Mouse (Mus musculus) hindbrain, postnatal 0 days (tissue): ENCODE results near the gene Ptges3. TPM values are rescaled to one million over a fixed set of nuclear protein-coding genes. Genes with fewer than 3 reads are reported as not detected.
"Not testable (repeated sequence)": the region's sequence is repeated elsewhere in the genome, so short reads cannot be mapped to it uniquely, and the experiment has no call there.

Source experiments
- ATAC-seq: fragments of 200-750 bp; cut with Nextera tagmentation; 2 replicates; pipeline ENCODE4 v1.8.0; 2017; ENCODE audit warnings: mild to moderate bottlenecking, moderate TSS enrichment, moderate library complexity
- DNase-seq: peaks from one replicate; pipeline ENCODE4 v3.0.0-alpha.2; 2015; ENCODE audit warnings: low spot score
- H3K27ac ChIP-seq: fragments of 300-500 bp; sonication (generic); 2 replicates; pipeline ENCODE4 v1.5.1; 2014; ENCODE audit warnings: mild to moderate bottlenecking
- H3K27me3 ChIP-seq: fragments of 300-500 bp; sonication (generic); 2 replicates; pipeline ENCODE4 v1.6.1; 2014; ENCODE audit warnings: low read length, mixed read lengths; ENCODE audit not compliant: insufficient read depth
- H3K36me3 ChIP-seq: fragments of 300-500 bp; sonication (generic); 2 replicates; pipeline ENCODE4 v1.6.1; 2014; ENCODE audit warnings: low read length, mixed read lengths; ENCODE audit not compliant: insufficient read depth
- H3K4me1 ChIP-seq: fragments of 300-500 bp; sonication (generic); 2 replicates; pipeline ENCODE4 v1.6.1; 2014; ENCODE audit warnings: antibody characterized with exemption, low read length, mixed read lengths; ENCODE audit not compliant: insufficient read depth
- H3K4me2 ChIP-seq: fragments of 300-500 bp; sonication (generic); 2 replicates; pipeline ENCODE4 v1.6.1; 2014; ENCODE audit warnings: low read depth, mild to moderate bottlenecking, low read length, moderate library complexity, mixed read lengths
- H3K4me3 ChIP-seq: fragments of 300-500 bp; sonication (generic); 2 replicates; pipeline ENCODE4 v1.5.1; 2014; ENCODE audit warnings: low read length
- H3K9ac ChIP-seq: fragments of 300-500 bp; sonication (generic); replicated peaks from 2 replicates; pipeline ENCODE4 v1.6.1; 2014; ENCODE audit warnings: mild to moderate bottlenecking, low read length, moderate library complexity, mixed read lengths
- H3K9me3 ChIP-seq: fragments of 300-500 bp; sonication (generic); 2 replicates; pipeline ENCODE4 v1.6.1; 2016; ENCODE audit warnings: low read length, mixed read lengths
- CTCF ChIP-seq: IDR thresholded peaks from 2 replicates; pipeline ENCODE4 v1.5.1; 2016; ENCODE audit warnings: antibody characterized with exemption, control low read depth, low read depth
- WGBS: fragments of 180-500 bp; shearing (Covaris S2); extraction: QIAGEN DNeasy Blood & Tissue Kit; methylation state at CpG from one replicate; pipeline ENCODE4 v1.1.7; 2014; 5-methylcytosine and 5-hydroxymethylcytosine counted together
- polyA plus RNA-seq: library from polyadenylated mRNA; unstranded; fragments of >200 nt; fragmentation: Nextera tagmentation; extraction: Ambion mirVana; gene quantifications from 2 replicates; pipeline ENCODE4 v1.2.1, GENCODE M21; 2015
- total RNA-seq: library from RNA; depleted of rRNA; stranded (reverse); fragments of >200 nt; gene quantifications from 2 replicates; pipeline ENCODE4 v1.2.3, GENCODE M21; 2014

Ptges3 gene
- total and polyA plus RNA-seq, 2 experiments from 2014 or later: 87.7 to 417 TPM

- H3K9ac ChIP-seq: no peak overlapping the region; the same call in 1 of the 2 replicates
- H3K27ac ChIP-seq: no peak overlapping the region
- DNase-seq: no peak
- TF ChIP-seq CTCF: no peak
- no peak overlapping the region for H3K4me3 ChIP-seq
- 71% methylated on average over 3 of the region's 3 CpGs for WGBS
- H3K4me1 ChIP-seq: peaks cover 3% of the 10 kb centered on the region; the same call in 1 of the 2 replicates
- H3K27me3 ChIP-seq: no peaks in the 10 kb centered on the region
- H3K9me3 ChIP-seq: no peaks in the 10 kb centered on the region
- no peak for ATAC-seq
- H3K36me3 ChIP-seq: peaks cover 46% of the 10 kb centered on the region
- H3K4me2 ChIP-seq: no peak overlapping the region
Observed at GRCm38 (mm10) chr10:128043041-128043835, 15.5 kb upstream of the Ptges3 start.

- no peaks in the 10 kb centered on the region for H3K9me3 ChIP-seq
- no peak overlapping the region for H3K27ac ChIP-seq
- ATAC-seq (no peak), DNase-seq (no peak)
- no peaks in the 10 kb centered on the region for H3K27me3 ChIP-seq
- H3K4me2 ChIP-seq: no peak overlapping the region
- TF ChIP-seq CTCF: no peak
- H3K9ac ChIP-seq: no peak overlapping the region
- 92% methylated on average over 8 of the region's 8 CpGs for WGBS
- no peaks in the 10 kb centered on the region for H3K4me1 ChIP-seq
- H3K4me3 ChIP-seq: no peak overlapping the region
- peaks cover 38% of the 10 kb centered on the region for H3K36me3 ChIP-seq
Observed at GRCm38 (mm10) chr10:128048157-128048556, 10.6 kb upstream of the Ptges3 start.

DNA sequence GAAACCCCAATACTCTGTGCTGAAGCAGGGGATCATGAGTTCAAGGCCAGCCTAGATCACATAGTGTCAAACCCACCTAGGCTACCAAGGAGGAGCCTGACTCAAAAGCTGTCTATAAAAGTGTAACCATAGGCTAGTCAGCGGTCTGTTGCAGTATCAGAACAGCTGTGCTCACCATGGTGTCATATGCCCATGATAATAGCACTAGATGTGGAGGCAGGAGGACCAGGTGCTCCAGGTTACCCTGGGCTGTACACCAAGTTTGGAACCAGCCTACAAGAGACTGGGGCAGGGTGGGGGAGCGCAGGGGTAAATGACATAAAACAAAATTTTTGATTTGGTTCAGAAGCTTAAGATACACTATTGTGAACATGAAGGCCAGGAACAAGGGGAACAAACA is 9.0 kb upstream of the Ptges3 start:
- WGBS: 97% methylated on average over 2 of the region's 2 CpGs
- no peaks in the 10 kb centered on the region for H3K4me1 ChIP-seq
- no peak for TF ChIP-seq CTCF
- no peaks in the 10 kb centered on the region for H3K27me3 ChIP-seq
- peaks cover 32% of the 10 kb centered on the region for H3K36me3 ChIP-seq
- DNase-seq (no peak), ATAC-seq (no peak)
- no peak overlapping the region for H3K9ac ChIP-seq
- no peak overlapping the region for H3K4me3 ChIP-seq
- no peaks in the 10 kb centered on the region for H3K9me3 ChIP-seq
- no peak overlapping the region for H3K4me2 ChIP-seq
- H3K27ac ChIP-seq: no peak overlapping the region

DNA sequence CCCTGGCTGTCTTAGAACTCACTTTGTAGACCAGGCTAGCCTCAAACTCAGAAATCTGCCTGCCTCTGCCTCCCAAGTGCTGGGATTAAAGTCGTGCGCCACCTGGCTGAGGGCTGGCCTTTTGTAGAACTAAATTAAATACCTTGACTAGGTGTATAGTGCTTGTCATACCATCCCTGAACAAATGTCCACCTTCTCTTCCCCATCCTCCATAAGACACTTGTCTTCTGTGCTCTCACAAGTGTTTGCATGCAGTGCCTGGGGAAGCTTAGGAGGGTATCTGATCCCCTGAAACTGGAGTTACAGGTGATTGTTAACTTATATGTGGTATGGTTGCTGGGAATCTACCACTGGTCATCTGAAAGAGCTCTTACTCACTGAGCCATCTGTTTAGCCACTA is 8.4 kb upstream of the Ptges3 start:
- TF ChIP-seq CTCF: no peak
- DNase-seq (no peak), ATAC-seq (no peak)
- Histone ChIP-seq H3K9ac (no peak overlapping the region), H3K4me1 (no peaks in the 10 kb centered on the region), H3K36me3 (peaks cover 28% of the 10 kb centered on the region), H3K9me3 (no peaks in the 10 kb centered on the region), H3K4me2 (no peak overlapping the region), H3K4me3 (no peak overlapping the region), H3K27me3 (no peaks in the 10 kb centered on the region), H3K27ac (no peak overlapping the region)
- WGBS: 90% methylated on average over 2 of the region's 2 CpGs

GRCm38 (mm10) chr10:128051589-128051988 is 7.2 kb upstream of the Ptges3 start:
- no peak overlapping the region for H3K9ac ChIP-seq
- ATAC-seq: no peak
- no peak for DNase-seq
- H3K4me1 ChIP-seq: no peaks in the 10 kb centered on the region
- no peak overlapping the region for H3K4me3 ChIP-seq
- WGBS: 95% methylated on average over 5 of the region's 5 CpGs
- no peak overlapping the region for H3K27ac ChIP-seq
- TF ChIP-seq CTCF: no peak
- no peaks in the 10 kb centered on the region for H3K27me3 ChIP-seq
- no peak overlapping the region for H3K4me2 ChIP-seq
- H3K9me3 ChIP-seq: no peaks in the 10 kb centered on the region
- peaks cover 23% of the 10 kb centered on the region for H3K36me3 ChIP-seq

- H3K4me2 ChIP-seq, H3K27me3 ChIP-seq, H3K9ac ChIP-seq, H3K4me3 ChIP-seq, ATAC-seq, H3K4me1 ChIP-seq, DNase-seq, H3K27ac ChIP-seq, H3K9me3 ChIP-seq: not testable (repeated sequence)
- 95% methylated on average over 1 of the region's 2 CpGs for WGBS
- peaks cover 19% of the 10 kb centered on the region; the same call in 1 of the 2 replicates for H3K36me3 ChIP-seq
Observed at GRCm38 (mm10) chr10:128052136-128052535, 6.6 kb upstream of the Ptges3 start.

DNA sequence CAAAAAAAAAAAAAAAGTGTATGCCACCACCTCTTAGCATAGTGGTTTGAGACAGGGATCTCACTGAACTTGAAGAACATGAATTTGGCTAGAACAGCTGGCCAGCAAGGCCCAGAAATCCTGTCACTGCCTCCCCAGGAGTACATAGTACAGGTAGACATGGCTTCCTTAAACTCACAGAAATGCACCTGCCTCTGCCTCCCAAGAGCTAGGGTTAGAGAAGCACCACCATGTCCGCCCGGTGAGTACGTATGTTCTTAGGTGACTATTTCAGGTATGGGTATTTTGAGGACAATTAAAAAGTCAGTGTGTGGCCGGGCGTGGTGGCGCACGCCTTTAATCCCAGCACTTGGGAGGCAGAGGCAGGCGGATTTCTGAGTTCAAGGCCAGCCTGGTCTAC is 5.8 kb upstream of the Ptges3 start:
- no peak for ATAC-seq

More for the DNA sequence above, 5.8 kb upstream of the Ptges3 start:
- Histone ChIP-seq H3K4me3 (no peak overlapping the region), H3K36me3 (peaks cover 15% of the 10 kb centered on the region; the same call in 1 of the 2 replicates), H3K27ac (no peak overlapping the region), H3K27me3 (no peaks in the 10 kb centered on the region), H3K9ac (no peak overlapping the region), H3K9me3 (no peaks in the 10 kb centered on the region), H3K4me2 (no peak overlapping the region), H3K4me1 (no peaks in the 10 kb centered on the region)
- 95% methylated on average over 8 of the region's 8 CpGs for WGBS
- TF ChIP-seq CTCF: no peak
- DNase-seq: no peak
